Mouse (Mus musculus): ENCODE results near the gene Me3.

Gene Me3

DNA sequence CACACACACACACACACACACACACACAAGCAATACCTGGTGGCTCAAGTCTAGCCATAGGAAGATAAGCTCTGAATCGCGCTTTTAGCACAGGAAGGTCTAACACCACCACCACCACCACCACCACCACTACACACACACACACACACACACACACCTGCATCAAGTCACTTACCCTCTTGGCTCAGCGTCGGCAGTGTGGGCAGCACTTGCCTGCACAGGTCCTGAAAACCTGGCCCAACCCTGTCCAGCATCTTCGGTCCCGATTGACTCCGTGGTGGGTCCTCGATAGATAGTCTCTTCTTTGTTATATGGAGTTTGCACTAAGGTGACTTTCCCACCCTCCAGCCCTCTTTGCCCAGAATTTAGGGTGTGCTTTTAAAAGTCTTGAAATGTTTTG lies 270.8 kb downstream of the Me3 start:
- no peak for DNase-seq (ENCODE audit: low spot score in 2 of 2)

DNA sequence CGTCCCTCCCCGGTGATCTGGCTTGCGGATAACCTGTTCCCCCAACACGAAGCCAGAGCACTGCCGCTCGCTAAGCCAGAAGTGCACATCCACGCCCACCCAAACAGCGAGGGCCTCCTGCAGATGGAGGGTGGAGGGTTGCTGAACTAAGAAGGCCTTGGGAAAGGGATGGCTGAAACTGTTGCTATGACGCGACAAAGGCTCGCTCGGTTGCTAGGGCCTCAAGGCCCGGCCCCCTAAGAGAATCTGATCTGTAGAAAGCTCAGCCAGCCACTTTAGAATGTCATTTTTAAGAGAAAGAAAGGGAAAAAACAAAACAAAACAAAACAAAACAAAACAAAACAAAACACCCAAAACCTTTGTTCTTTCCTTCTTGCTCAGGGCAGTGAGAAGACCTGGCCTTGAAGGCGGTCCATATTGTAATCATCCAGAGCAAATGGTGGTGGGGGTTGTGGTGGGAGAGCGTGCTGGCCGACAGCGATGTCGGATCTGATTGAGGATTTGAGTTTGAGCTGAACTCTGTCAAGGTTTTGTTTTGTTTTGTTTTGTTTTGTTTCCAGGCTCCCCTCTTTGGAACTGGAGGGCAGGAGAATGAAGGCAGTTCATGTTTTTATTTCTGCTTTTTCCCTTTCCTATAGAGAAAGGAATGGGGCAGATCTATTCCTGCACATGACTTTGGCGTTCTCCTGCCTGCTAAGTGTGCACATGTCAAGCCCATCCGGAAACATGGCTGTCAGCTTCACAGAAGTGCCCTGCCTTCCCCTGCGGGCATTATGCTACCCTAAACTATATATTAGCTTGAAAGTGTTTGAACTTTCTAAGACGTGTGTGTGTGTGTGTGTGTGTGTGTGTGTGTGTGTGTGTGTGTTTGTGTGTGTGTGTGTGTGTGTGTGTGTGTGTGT lies 271.5 kb downstream of the Me3 start, which contains the start of gene Ccdc81:
Ccdc81 (minus strand) TSS at position 188 of the 902 bp plus-strand sequence.
- DNase-seq (ENCODE audit: low spot score in 2 of 2): no peak

Data from natural killer cell, adult 2 months (primary cell).